Mouse (Mus musculus): ENCODE results near the gene Olfr532.
"Not testable (repeated sequence)": the region's sequence is repeated elsewhere in the genome, so short reads cannot be mapped to it uniquely, and the experiment has no call there.

Gene Olfr532

GRCm38 (mm10) chr7:140421539-140421938 is at the start of gene Olfr532:
Gene Olfr532, minus strand, starts transcription at chr7:140421639.
- no peak for DNase-seq (ENCODE audit: low spot score)

GRCm38 (mm10) chr7:140463070-140463469 is 41.6 kb upstream of the Olfr532 start, which contains the start of gene Olfr533:
Gene Olfr533, plus strand, starts transcription at chr7:140463370.
- not testable (repeated sequence) for DNase-seq (ENCODE audit: low spot score)

GRCm38 (mm10) chr7:140443141-140443540 is 21.7 kb upstream of the Olfr532 start:
- DNase-seq (ENCODE audit: low spot score), result no peak

- DNase-seq (ENCODE audit: low spot score), result no peak
These were observed 18.6 kb downstream of the Olfr532 start, which contains the start of gene Olfr531 for GRCm38 (mm10) chr7:140402818-140403217. Gene Olfr531, minus strand, starts transcription at chr7:140402918.

- DNase-seq (ENCODE audit: low spot score), result no peak
These were observed 44.5 kb downstream of the Olfr532 start for GRCm38 (mm10) chr7:140376911-140377310.

GRCm38 (mm10) chr7:140376231-140376630 is 45.2 kb downstream of the Olfr532 start, which contains the start of gene Olfr530:
Gene Olfr530, minus strand, starts transcription at chr7:140376331.
- no peak for DNase-seq (ENCODE audit: low spot score)

GRCm38 (mm10) chr7:140374300-140374699 is 47.1 kb downstream of the Olfr532 start:
- no peak for DNase-seq (ENCODE audit: low spot score)

Data from c-Kit-positive CD71-positive TER-119-positive erythroid progenitor cells, embryonic 14.5 days (primary cell).